Mouse (Mus musculus) kidney, postnatal 0 days (tissue): ENCODE measurements around the gene Ddx31. TPM values are rescaled to one million over a fixed set of nuclear protein-coding genes. Genes with fewer than 3 reads are reported as not detected.
A peak's percentile ranks its signal among the peaks of the same experiment; 100 is the strongest.

Experiments used
- ATAC-seq: fragments of 200-750 bp; cut with Nextera tagmentation; replicated peaks from 2 replicates; pipeline ENCODE4 v1.8.0; 2017; ENCODE audit warnings: low read depth, moderate number of reproducible peaks, moderate TSS enrichment, moderate library complexity; ENCODE audit not compliant: low FRiP score
- DNase-seq: peaks from one replicate; pipeline ENCODE4 v3.0.0-alpha.2; 2016; ENCODE audit warnings: low spot score
- H3K27ac ChIP-seq: fragments of 300-500 bp; sonication (generic); 2 replicates; pipeline ENCODE4 v1.5.1; 2014; ENCODE audit warnings: mild to moderate bottlenecking
- H3K27me3 ChIP-seq: fragments of 300-500 bp; sonication (generic); 2 replicates; pipeline ENCODE4 v1.6.1; 2014; ENCODE audit warnings: low read length, mixed read lengths; ENCODE audit not compliant: insufficient read depth
- H3K36me3 ChIP-seq: fragments of 300-500 bp; sonication (generic); 2 replicates; pipeline ENCODE4 v1.6.1; 2014; ENCODE audit warnings: low read length, mixed read lengths; ENCODE audit not compliant: insufficient read depth
- H3K4me1 ChIP-seq: fragments of 300-500 bp; sonication (generic); replicated peaks from 2 replicates; pipeline ENCODE4 v1.6.1; 2014; ENCODE audit warnings: antibody characterized with exemption, low read length, mixed read lengths; ENCODE audit not compliant: insufficient read depth
- H3K4me2 ChIP-seq: fragments of 300-500 bp; sonication (generic); 2 replicates; pipeline ENCODE4 v1.6.1; 2014; ENCODE audit warnings: mild to moderate bottlenecking, low read length, moderate library complexity, mixed read lengths
- H3K4me3 ChIP-seq: fragments of 300-500 bp; sonication (generic); replicated peaks from 2 replicates; pipeline ENCODE4 v1.5.1; 2014; ENCODE audit warnings: low read depth, low read length
- H3K9ac ChIP-seq: fragments of 300-500 bp; sonication (generic); 2 replicates; pipeline ENCODE4 v1.6.1; 2014; ENCODE audit warnings: low read depth, low read length
- H3K9me3 ChIP-seq: fragments of 300-500 bp; sonication (generic); replicated peaks from 2 replicates; pipeline ENCODE4 v1.6.1; 2016; ENCODE audit warnings: low read length, inconsistent platforms, mixed read lengths
- CTCF ChIP-seq: IDR thresholded peaks from 2 replicates; pipeline ENCODE4 v1.5.1; 2016; ENCODE audit warnings: antibody characterized with exemption, low read depth, mild to moderate bottlenecking, moderate library complexity
- WGBS: fragments of 180-500 bp; shearing (Covaris S2); extraction: QIAGEN DNeasy Blood & Tissue Kit; methylation state at CpG from one replicate; pipeline ENCODE4 v1.1.7; 2014; 5-methylcytosine and 5-hydroxymethylcytosine counted together
- polyA plus RNA-seq: library from polyadenylated mRNA; unstranded; fragments of >200 nt; fragmentation: Nextera tagmentation; extraction: Ambion mirVana; gene quantifications from 2 replicates; pipeline ENCODE4 v1.2.1, GENCODE M21; 2015

The Ddx31 gene
- polyA plus RNA-seq, 1 experiment from 2014 or later, result 8.7 TPM

GRCm38 (mm10) chr2:28799575-28799974 lies 40.6 kb upstream of the Ddx31 start:
- no peak overlapping the region for H3K9ac ChIP-seq
- no peaks in the 10 kb centered on the region; the same call in 1 of the 2 replicates for H3K4me1 ChIP-seq
- no peaks in the 10 kb centered on the region for H3K36me3 ChIP-seq
- no peak for TF ChIP-seq CTCF
- WGBS, result 58% methylated on average over 2 of the region's 2 CpGs
- ATAC-seq (no peak), DNase-seq (no peak)
- H3K27ac ChIP-seq, result no peak overlapping the region
- H3K4me2 ChIP-seq, result no peak overlapping the region
- no peak overlapping the region for H3K4me3 ChIP-seq
- no peaks in the 10 kb centered on the region for H3K9me3 ChIP-seq
- no peaks in the 10 kb centered on the region for H3K27me3 ChIP-seq

GRCm38 (mm10) chr2:28803406-28803805 lies 36.8 kb upstream of the Ddx31 start:
- Histone ChIP-seq H3K27me3 (no peaks in the 10 kb centered on the region), H3K9ac (no peak overlapping the region), H3K4me3 (no peak overlapping the region), H3K36me3 (no peaks in the 10 kb centered on the region), H3K4me1 (0 out of 2 replicates have a peak, but pooled peaks cover 2% of the 10 kb centered on the region), H3K27ac (no peak overlapping the region), H3K9me3 (no peaks in the 10 kb centered on the region), H3K4me2 (no peak overlapping the region)
- ATAC-seq (no peak), DNase-seq (no peak)
- TF ChIP-seq CTCF, result no peak
- 75% methylated on average over 7 of the region's 7 CpGs for WGBS

DNA sequence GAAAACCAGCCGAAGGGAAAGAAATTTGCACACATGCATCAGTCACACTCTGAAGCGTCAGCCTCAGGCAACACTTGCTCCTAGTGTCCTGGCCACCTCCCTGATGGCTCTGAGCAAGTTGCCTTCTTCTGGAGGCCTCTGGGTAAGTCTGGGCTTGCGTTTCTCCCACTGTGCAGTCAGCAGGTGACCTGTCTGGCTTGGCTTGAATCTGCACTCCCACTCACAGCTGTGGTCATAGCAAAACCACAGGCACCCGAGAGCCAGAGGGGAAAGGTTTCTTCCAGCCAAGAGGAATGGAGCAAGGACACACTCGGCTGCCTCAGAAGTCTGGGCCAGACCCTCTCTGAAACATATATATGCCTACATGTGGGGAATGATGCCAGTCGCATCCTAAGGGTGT lies 31.4 kb upstream of the Ddx31 start:
- Histone ChIP-seq H3K36me3 (no peaks in the 10 kb centered on the region), H3K27me3 (no peaks in the 10 kb centered on the region), H3K9ac (no peak overlapping the region), H3K4me3 (no peak overlapping the region), H3K27ac (no peak overlapping the region), H3K4me2 (no peak overlapping the region), H3K9me3 (no peaks in the 10 kb centered on the region), H3K4me1 (0 out of 2 replicates have a peak, but pooled peaks cover 2% of the 10 kb centered on the region)
- ATAC-seq (no peak), DNase-seq (no peak)
- WGBS, result 57% methylated on average over 6 of the region's 6 CpGs
- TF ChIP-seq CTCF, result no peak

- Histone ChIP-seq H3K27ac (no peak overlapping the region), H3K9me3 (no peaks in the 10 kb centered on the region), H3K36me3 (no peaks in the 10 kb centered on the region), H3K4me2 (no peak overlapping the region), H3K4me3 (no peak overlapping the region), H3K27me3 (no peaks in the 10 kb centered on the region), H3K4me1 (0 out of 2 replicates have a peak, but pooled peaks cover 2% of the 10 kb centered on the region), H3K9ac (no peak overlapping the region)
- TF ChIP-seq CTCF, result no peak
- DNase-seq (no peak), ATAC-seq (no peak)
- WGBS, result 55% methylated on average over 5 of the region's 5 CpGs
Observed at GRCm38 (mm10) chr2:28810260-28811013, 29.8 kb upstream of the Ddx31 start.

GRCm38 (mm10) chr2:28818866-28819265 lies 21.3 kb upstream of the Ddx31 start:
- ATAC-seq (no peak), DNase-seq (no peak)
- Histone ChIP-seq H3K36me3 (peaks cover 7% of the 10 kb centered on the region; the same call in 1 of the 2 replicates), H3K4me3 (no peak overlapping the region), H3K4me2 (no peak overlapping the region), H3K27me3 (no peaks in the 10 kb centered on the region), H3K4me1 (no peaks in the 10 kb centered on the region), H3K9ac (no peak overlapping the region), H3K9me3 (no peaks in the 10 kb centered on the region), H3K27ac (no peak overlapping the region)
- WGBS, result 64% methylated on average over 4 of the region's 4 CpGs
- no peak for TF ChIP-seq CTCF

- WGBS, result 32% methylated on average over 4 of the region's 4 CpGs
Observed at GRCm38 (mm10) chr2:28829265-28829664, 10.9 kb upstream of the Ddx31 start.

More at GRCm38 (mm10) chr2:28829265-28829664, 10.9 kb upstream of the Ddx31 start:
- ATAC-seq, result no peak; the same call in 1 of the 2 replicates
- peak; percentile 60 for DNase-seq
- no peak overlapping the region for H3K4me3 ChIP-seq
- H3K27ac ChIP-seq, result no peak overlapping the region
- TF ChIP-seq CTCF, result peak; percentile 76
- peaks cover 79% of the 10 kb centered on the region for H3K36me3 ChIP-seq
- H3K27me3 ChIP-seq, result no peaks in the 10 kb centered on the region
- H3K9ac ChIP-seq, result no peak overlapping the region
- H3K4me2 ChIP-seq, result no peak overlapping the region
- no peaks in the 10 kb centered on the region for H3K9me3 ChIP-seq
- H3K4me1 ChIP-seq, result no peaks in the 10 kb centered on the region
